Mouse (Mus musculus) c-Kit-positive CD71-positive TER-119-negative erythroid progenitor cells, embryonic 14.5 days (primary cell): Measurements from ENCODE around the gene Lingo1.
A peak's percentile ranks its signal among the peaks of the same experiment; 100 is the strongest.

ENCODE experiments used
- DNase-seq: peaks from one replicate; pipeline ENCODE4 v3.0.0-alpha.2; 2013; ENCODE audit warnings: low read depth

The Lingo1 gene

GRCm38 (mm10) chr9:56795721-56796655 is at the start of gene Lingo1:
Lingo1 (minus strand) TSS chr9:56796468.
- no peak for DNase-seq

- DNase-seq, result no peak
These were observed 48.4 kb upstream of the Lingo1 start for GRCm38 (mm10) chr9:56844644-56845043.

- DNase-seq, result peak; percentile 22
These were observed 47.5 kb upstream of the Lingo1 start for GRCm38 (mm10) chr9:56843679-56844188.

GRCm38 (mm10) chr9:56842303-56842719 is 46.0 kb upstream of the Lingo1 start:
- no peak for DNase-seq

GRCm38 (mm10) chr9:56841864-56842263 is 45.6 kb upstream of the Lingo1 start:
- no peak for DNase-seq

- DNase-seq, result no peak
These were observed 44.5 kb upstream of the Lingo1 start for GRCm38 (mm10) chr9:56840721-56841120.

DNA sequence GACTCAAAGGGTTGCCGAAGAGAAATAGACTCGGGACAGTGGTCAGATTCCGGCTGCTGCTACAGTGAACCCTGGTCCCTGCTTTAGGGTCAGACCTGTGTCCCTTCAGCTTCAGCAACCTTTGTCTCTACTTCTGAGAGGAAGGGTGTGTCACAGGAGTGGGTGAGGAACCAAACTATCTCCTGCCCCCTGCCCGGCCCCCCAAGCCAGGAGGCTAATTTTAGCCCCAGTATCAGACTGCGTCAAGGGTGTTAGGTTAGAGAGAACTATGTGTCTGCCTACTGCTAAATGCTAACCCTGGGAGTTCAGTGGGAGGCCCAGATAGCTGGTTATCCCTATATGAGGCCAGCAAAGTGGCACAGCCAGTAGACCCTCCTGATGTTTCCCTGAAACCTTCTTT is 38.9 kb upstream of the Lingo1 start:
- DNase-seq, result no peak

- no peak for DNase-seq
These were observed 36.6 kb upstream of the Lingo1 start for GRCm38 (mm10) chr9:56832900-56833299.

DNA sequence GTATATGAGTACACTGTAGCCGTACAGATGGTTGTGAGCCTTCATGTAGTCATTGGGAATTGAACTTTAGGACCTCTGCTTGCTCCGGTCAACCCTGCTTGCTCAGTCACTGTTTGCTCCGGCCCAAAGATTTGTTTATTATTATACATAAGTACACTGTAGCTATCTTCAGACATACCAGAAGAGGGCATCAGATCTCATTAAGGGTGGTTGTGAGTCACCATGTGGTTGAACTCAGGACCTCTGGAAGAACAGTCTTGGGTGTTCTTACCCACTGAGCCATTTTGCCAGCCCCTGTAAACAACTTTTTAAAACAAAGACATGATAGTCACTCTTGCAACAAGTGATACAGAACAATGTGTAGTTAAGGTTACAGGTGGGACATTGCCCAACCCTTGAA is 35.6 kb upstream of the Lingo1 start:
- no peak for DNase-seq

GRCm38 (mm10) chr9:56830162-56830561 is 33.9 kb upstream of the Lingo1 start:
- no peak for DNase-seq

GRCm38 (mm10) chr9:56828841-56829240 is 32.6 kb upstream of the Lingo1 start:
- no peak for DNase-seq

GRCm38 (mm10) chr9:56828146-56828545 is 31.9 kb upstream of the Lingo1 start:
- no peak for DNase-seq

DNA sequence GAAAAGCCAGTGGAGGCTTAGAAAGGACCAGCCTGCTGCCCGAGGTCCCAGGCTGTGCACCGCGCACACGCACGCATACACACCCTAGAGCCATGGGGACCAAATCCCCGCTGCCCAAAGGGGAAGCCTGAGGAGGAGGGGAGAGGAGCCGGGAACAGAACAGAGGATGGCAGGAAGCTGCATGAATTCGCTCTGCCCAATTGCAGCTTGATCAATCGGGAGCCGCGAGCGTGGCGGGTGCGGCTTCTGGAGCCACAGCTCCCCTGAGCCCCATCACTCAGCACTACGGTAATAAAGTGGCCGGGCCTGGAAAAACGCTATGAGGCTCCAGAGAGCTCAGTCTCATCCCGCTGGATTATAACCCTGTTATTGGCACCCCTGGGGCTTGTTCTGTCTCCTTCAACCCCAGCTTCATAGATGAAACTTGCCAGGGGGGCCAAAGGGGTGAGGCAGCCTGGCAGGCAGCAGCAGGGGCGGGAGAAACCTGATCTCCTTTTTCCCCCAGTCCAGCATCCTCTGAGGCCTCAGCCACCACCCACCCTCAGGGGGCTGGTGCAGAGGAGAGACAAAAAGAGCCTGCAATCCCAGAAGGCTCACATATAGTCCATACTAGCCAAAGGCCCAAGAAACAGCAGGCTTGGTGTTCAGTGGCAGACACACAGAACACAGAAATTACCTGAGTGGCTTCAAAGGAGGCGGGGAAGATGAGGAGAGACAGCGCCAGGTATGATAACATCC is 29.4 kb upstream of the Lingo1 start:
- no peak for DNase-seq

DNA sequence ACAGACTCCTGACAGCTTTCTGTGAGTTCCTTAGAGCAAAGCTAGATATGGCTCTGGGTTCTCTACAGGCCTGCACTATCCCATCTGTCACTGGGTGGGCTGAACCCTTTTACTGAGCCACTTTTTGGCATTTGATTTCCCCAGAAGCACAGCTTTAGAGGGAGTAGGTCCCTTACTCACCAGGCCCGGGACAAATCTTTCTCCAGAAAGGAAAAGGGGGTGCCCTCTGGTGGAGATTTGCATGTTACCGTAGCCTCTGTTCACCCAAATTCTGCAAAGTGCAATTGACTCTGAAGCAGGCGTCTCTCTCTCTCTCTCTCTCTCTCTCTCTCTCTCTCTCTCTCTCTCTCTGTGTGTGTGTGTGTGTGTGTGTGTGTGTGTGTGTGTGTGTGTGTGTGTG is 28.6 kb upstream of the Lingo1 start:
- no peak for DNase-seq

- no peak for DNase-seq
These were observed 14.6 kb upstream of the Lingo1 start for GRCm38 (mm10) chr9:56810916-56811315.

GRCm38 (mm10) chr9:56807990-56808389 is 11.7 kb upstream of the Lingo1 start:
- DNase-seq, result no peak

DNA sequence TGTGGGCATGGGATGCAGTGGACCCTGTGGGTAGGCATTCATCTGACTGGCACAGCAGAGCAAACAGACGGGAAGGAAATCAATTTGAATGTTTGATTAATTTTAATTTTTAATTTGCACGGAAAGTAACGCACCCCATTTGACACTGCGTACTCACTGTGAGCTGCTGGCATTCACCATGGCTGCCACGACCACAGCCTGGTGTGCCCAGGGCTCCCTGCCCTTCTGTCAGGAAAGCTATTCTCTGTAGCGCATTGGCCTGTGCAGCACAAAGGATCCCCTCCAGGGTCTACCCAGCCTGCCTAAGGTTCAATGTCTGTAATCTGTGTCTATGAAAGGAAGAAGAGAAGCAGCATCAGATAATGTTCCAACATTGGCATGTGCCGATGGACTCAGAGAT is 6.9 kb upstream of the Lingo1 start:
- DNase-seq, result no peak

DNA sequence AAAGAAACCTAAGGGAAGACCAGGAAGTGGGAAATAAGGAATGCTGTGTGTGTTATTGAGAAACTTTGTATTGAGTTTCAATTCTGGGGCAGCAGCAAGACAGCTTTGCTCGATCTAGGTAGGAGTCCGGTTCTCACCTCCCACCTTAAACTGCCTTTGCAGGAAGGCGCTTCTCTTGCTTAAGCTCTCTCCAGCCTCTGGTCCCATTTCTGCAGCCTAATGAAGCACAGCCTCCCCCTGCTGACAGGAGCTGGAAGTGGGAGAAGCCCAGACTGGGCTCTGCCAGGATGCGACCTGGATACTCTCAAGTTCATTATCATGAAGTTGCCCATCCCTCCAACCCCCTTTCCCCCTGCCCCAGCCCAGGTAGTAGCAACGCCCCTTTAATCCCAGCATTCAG is 1.6 kb upstream of the Lingo1 start:
- no peak for DNase-seq

DNA sequence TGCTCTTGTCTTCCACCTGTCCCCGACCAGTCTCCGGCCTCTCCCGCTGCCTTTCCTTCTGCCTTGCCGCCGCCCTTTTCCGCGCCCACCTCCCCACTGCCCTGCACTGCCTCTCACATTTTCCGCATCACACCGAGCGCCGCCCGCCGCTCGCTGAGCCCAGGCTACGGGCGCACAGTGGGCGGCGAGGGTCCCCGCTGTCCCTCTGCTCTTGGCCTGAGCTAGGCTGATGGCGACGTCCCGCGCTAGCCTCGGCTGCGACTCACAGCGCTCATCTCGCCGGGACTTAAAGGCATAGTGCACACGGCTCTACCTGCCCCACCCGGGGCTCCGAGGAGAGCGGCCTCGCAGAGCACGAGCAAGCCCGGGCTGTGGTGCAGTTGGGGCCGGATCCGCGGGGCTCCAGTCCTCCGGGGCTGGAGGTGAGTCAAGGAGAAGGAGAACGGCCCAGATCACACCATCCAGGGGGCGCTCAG is 426 bp upstream of the Lingo1 start:
- no peak for DNase-seq

DNA sequence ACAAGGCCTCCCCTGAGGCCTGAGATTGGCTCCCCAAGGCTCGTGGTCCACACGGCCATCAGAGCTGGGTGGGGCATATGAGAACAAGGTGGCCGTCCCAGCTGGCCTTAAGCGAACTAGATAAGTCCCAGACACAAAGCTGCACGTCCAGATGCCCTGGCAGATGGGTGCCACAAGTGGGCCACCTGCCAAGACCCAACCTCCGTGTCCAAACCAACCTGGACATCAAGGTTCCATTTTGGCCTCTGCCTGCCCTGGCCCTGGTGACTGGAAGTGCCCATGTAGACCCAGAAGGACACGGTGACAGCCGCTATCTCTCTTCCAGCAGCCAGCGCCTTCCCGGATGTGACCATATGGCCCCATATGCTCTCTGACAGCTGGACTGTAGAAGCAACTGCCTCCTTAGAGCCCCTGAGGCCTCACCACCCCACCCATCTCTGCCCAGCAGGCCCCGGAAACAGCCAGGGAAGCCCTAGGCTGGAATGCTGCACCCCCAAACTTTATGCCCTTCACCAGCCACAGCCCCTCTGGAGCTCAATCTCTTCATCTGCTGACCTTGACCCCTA is 4.5 kb downstream of the Lingo1 start:
- no peak for DNase-seq

DNA sequence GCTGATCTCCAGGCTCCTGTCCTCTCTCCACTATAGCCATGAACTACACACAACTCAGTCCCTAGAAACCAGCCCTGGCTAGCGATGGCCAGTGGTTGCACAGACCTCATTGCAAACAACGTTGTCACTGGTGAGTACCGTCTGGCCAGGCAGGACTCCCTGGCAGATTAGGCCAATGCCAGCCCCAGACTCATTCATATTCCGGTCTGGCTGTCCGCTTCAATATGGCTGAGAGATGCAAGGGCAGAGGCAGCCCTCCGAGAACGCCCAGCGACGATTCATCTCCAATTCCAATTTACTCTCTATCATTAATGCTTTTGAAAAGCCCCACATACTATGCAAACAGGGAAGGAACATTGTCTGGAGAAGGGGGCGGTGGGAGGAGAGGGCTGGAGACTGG is 11.7 kb downstream of the Lingo1 start:
- no peak for DNase-seq
